Mouse (Mus musculus) MEL (cell line): ENCODE results near the gene Fam98b. TPM values are rescaled to one million over a fixed set of nuclear protein-coding genes. Genes with fewer than 3 reads are reported as not detected.

Experiments used
- DNase-seq: peaks from one replicate; pipeline ENCODE4 v3.0.0; 2011; ENCODE audit warnings: low read depth, low spot score
- H3K27ac ChIP-seq: 2 replicates; pipeline ENCODE4 v1.5.1; 2012; ENCODE audit warnings: low read depth, mild to moderate bottlenecking, control low read depth, low read length, moderate library complexity; ENCODE audit not compliant: control insufficient read depth
- H3K27me3 ChIP-seq, 2 experiments: fragments of 150-350 bp in 1 of 2; sonication (generic) in 1 of 2; 2 replicates each; pipeline ENCODE4 v1.6.1; 2012; ENCODE audit warnings: low read length in 2 of 2, mild to moderate bottlenecking in 2 of 2, improper control_type of control experiment in 1 of 2, moderate library complexity in 1 of 2; ENCODE audit not compliant: insufficient read depth in 2 of 2, control insufficient read depth in 1 of 2
- H3K36me3 ChIP-seq, 2 experiments: 2 replicates each; pipeline ENCODE4 v1.6.1; 2012 to 2014; ENCODE audit warnings: low read length in 2 of 2, improper control_type of control experiment in 1 of 2, inconsistent platforms in 1 of 2, mild to moderate bottlenecking in 1 of 2; ENCODE audit not compliant: insufficient read depth in 2 of 2, control insufficient read depth in 1 of 2
- H3K4me1 ChIP-seq, 2 experiments: fragments of 150-350 bp in 1 of 2; sonication (generic) in 1 of 2; 2 replicates each; pipeline ENCODE4 v1.6.1; 2012; ENCODE audit warnings: low read length in 2 of 2, improper control_type of control experiment in 1 of 2, mild to moderate bottlenecking in 1 of 2; ENCODE audit not compliant: insufficient read depth in 2 of 2, control insufficient read depth in 1 of 2
- H3K4me3 ChIP-seq, 2 experiments: fragments of 150-350 bp in 1 of 2; sonication (generic) in 1 of 2; 2 replicates each; pipeline ENCODE4 v1.5.1; 2012; ENCODE audit warnings: low read depth in 2 of 2, low read length in 2 of 2, mild to moderate bottlenecking in 2 of 2, moderate library complexity in 2 of 2, control low read depth in 1 of 2, improper control_type of control experiment in 1 of 2; ENCODE audit not compliant: control insufficient read depth in 1 of 2, insufficient read depth in 1 of 2
- H3K79me2 ChIP-seq: 2 replicates; pipeline ENCODE4 v1.6.1; 2012; ENCODE audit warnings: mild to moderate bottlenecking, low read length, moderate library complexity; ENCODE audit not compliant: control insufficient read depth, poor library complexity, insufficient read depth
- H3K9ac ChIP-seq: 2 replicates; pipeline ENCODE4 v1.6.1; 2012; ENCODE audit warnings: low read depth, mild to moderate bottlenecking, control low read depth, low read length, moderate library complexity; ENCODE audit not compliant: control insufficient read depth, poor library complexity, severe bottlenecking
- H3K9me3 ChIP-seq: fragments of 150-350 bp; sonication (generic); replicated peaks from 2 replicates; pipeline ENCODE4 v1.6.1; 2012; ENCODE audit warnings: mild to moderate bottlenecking, low read length, improper control_type of control experiment, moderate library complexity; ENCODE audit not compliant: insufficient read depth
- E2F4 ChIP-seq: IDR thresholded peaks from 2 replicates; pipeline ENCODE4 v1.6.1; 2011; ENCODE audit warnings: low read depth, low read length, improper control_type of control experiment, borderline replicate concordance
- EP300 ChIP-seq, 2 experiments: IDR thresholded peaks; 2 replicates each; pipeline ENCODE4 v1.6.1; 2011; ENCODE audit warnings: improper control_type of control experiment in 2 of 2, low read length in 2 of 2, low read depth in 1 of 2, mild to moderate bottlenecking in 1 of 2
- ETS1 ChIP-seq: IDR thresholded peaks from 2 replicates; pipeline ENCODE4 v1.6.1; 2012; ENCODE audit warnings: low read depth, mild to moderate bottlenecking, inconsistent platforms, low read length, improper control_type of control experiment, moderate library complexity
- GABPA ChIP-seq: IDR thresholded peaks from 2 replicates; pipeline ENCODE4 v1.6.1; 2012; ENCODE audit warnings: low read depth, mild to moderate bottlenecking, inconsistent platforms, low read length, improper control_type of control experiment, moderate library complexity
- HCFC1 ChIP-seq: IDR thresholded peaks from 2 replicates; pipeline ENCODE4 v1.6.1; 2012; ENCODE audit warnings: low read depth, mild to moderate bottlenecking, inconsistent platforms, low read length, improper control_type of control experiment, moderate library complexity
- KAT2A ChIP-seq: conservative IDR thresholded peaks from 2 replicates; pipeline ENCODE4 v1.6.1; 2012; ENCODE audit warnings: low read depth, low read length, improper control_type of control experiment, inconsistent platforms
- MAX ChIP-seq: IDR thresholded peaks from 2 replicates; pipeline ENCODE4 v1.6.1; 2011; ENCODE audit warnings: low read length, improper control_type of control experiment
- MAZ ChIP-seq: IDR thresholded peaks from 2 replicates; pipeline ENCODE4 v1.6.1; 2012; ENCODE audit warnings: low read depth, mild to moderate bottlenecking, inconsistent platforms, low read length, improper control_type of control experiment
- MXI1 ChIP-seq: IDR thresholded peaks from 2 replicates; pipeline ENCODE4 v1.6.1; 2011; ENCODE audit warnings: mild to moderate bottlenecking, low read depth, low read length, improper control_type of control experiment
- MYB ChIP-seq: IDR thresholded peaks from 2 replicates; pipeline ENCODE4 v1.6.1; 2011; ENCODE audit warnings: mild to moderate bottlenecking, low read depth, low read length, improper control_type of control experiment
- MYC ChIP-seq: IDR thresholded peaks from 2 replicates; pipeline ENCODE4 v1.6.1; 2011; ENCODE audit warnings: low read depth, mild to moderate bottlenecking, low read length, improper control_type of control experiment, moderate library complexity
- NRF1 ChIP-seq: IDR thresholded peaks from 2 replicates; pipeline ENCODE4 v1.6.1; 2014; ENCODE audit warnings: low read depth, mild to moderate bottlenecking, inconsistent platforms, low read length, improper control_type of control experiment, moderate library complexity; ENCODE audit not compliant: poor library complexity, insufficient read depth, severe bottlenecking
- POLR2A ChIP-seq, 2 experiments: IDR thresholded peaks; 2 replicates each; pipeline ENCODE4 v1.6.1; 2011 to 2012; ENCODE audit warnings: low read length in 2 of 2, mild to moderate bottlenecking in 2 of 2, control low read depth in 1 of 2, improper control_type of control experiment in 1 of 2, low read depth in 1 of 2, moderate library complexity in 1 of 2; ENCODE audit not compliant: control insufficient read depth in 1 of 2, insufficient read depth in 1 of 2, poor library complexity in 1 of 2
- RAD21 ChIP-seq: IDR thresholded peaks from 2 replicates; pipeline ENCODE4 v1.6.1; 2011; ENCODE audit warnings: mild to moderate bottlenecking, low read depth, low read length, improper control_type of control experiment
- RCOR1 ChIP-seq: IDR thresholded peaks from 2 replicates; pipeline ENCODE4 v1.6.1; 2012; ENCODE audit warnings: low read depth, mild to moderate bottlenecking, inconsistent platforms, low read length, improper control_type of control experiment
- SIN3A ChIP-seq: IDR thresholded peaks from 2 replicates; pipeline ENCODE4 v1.6.1; 2012; ENCODE audit warnings: low read length, improper control_type of control experiment, inconsistent platforms
- TAL1 ChIP-seq: IDR thresholded peaks from 2 replicates; pipeline ENCODE4 v1.6.1; 2012; ENCODE audit warnings: mild to moderate bottlenecking, inconsistent platforms, low read length, moderate library complexity, mixed read lengths
- TBP ChIP-seq: IDR thresholded peaks from 2 replicates; pipeline ENCODE4 v1.8.0; 2011; ENCODE audit warnings: low read depth, low read length, improper control_type of control experiment
- UBTF ChIP-seq: IDR thresholded peaks from 2 replicates; pipeline ENCODE4 v1.6.1; 2012; ENCODE audit warnings: low read depth, mild to moderate bottlenecking, inconsistent platforms, low read length, improper control_type of control experiment, moderate library complexity, borderline replicate concordance; ENCODE audit not compliant: insufficient read depth
- USF1 ChIP-seq: IDR thresholded peaks from 2 replicates; pipeline ENCODE4 v1.6.1; 2014; ENCODE audit warnings: low read depth, mild to moderate bottlenecking, inconsistent platforms, low read length, improper control_type of control experiment, moderate library complexity
- USF2 ChIP-seq, 2 experiments: IDR thresholded peaks; 2 replicates each; pipeline ENCODE4 v1.6.1; 2011 to 2012; ENCODE audit warnings: improper control_type of control experiment in 2 of 2, low read length in 2 of 2, borderline replicate concordance in 1 of 2, inconsistent platforms in 1 of 2, low read depth in 1 of 2, mild to moderate bottlenecking in 1 of 2; ENCODE audit not compliant: insufficient read depth in 1 of 2
- ZMIZ1 ChIP-seq: IDR thresholded peaks from 2 replicates; pipeline ENCODE4 v1.6.1; 2012; ENCODE audit warnings: low read depth, mild to moderate bottlenecking, inconsistent platforms, low read length, improper control_type of control experiment, moderate library complexity
- ZNF384 ChIP-seq: IDR thresholded peaks from 2 replicates; pipeline ENCODE4 v1.6.1; 2012; ENCODE audit warnings: low read depth, mild to moderate bottlenecking, inconsistent platforms, low read length, improper control_type of control experiment
- polyA plus RNA-seq, 2 experiments: library from polyadenylated mRNA; stranded (reverse) in 1 of 2; unstranded in 1 of 2; fragments of >175 nt in 1 of 2; fragments of >200 nt in 1 of 2; gene quantifications; 2 replicates each; pipeline versions ENCODE4 v1.2.1 to v1.2.4; 2012; ENCODE audit warnings: low replicate concordance in 2 of 2, low read depth in 1 of 2; ENCODE audit not compliant: insufficient read length in 2 of 2, insufficient read depth in 1 of 2, missing spikeins in 1 of 2
- total RNA-seq: library from RNA; depleted of rRNA; stranded (reverse); fragments of 300-350 nt; gene quantifications from 2 replicates; pipeline ENCODE4 v1.2.3, GENCODE M21; 2012

Gene Fam98b
- total and polyA plus RNA-seq, 3 experiments, result 14.3 to 228 (median 54.9) TPM

DNA sequence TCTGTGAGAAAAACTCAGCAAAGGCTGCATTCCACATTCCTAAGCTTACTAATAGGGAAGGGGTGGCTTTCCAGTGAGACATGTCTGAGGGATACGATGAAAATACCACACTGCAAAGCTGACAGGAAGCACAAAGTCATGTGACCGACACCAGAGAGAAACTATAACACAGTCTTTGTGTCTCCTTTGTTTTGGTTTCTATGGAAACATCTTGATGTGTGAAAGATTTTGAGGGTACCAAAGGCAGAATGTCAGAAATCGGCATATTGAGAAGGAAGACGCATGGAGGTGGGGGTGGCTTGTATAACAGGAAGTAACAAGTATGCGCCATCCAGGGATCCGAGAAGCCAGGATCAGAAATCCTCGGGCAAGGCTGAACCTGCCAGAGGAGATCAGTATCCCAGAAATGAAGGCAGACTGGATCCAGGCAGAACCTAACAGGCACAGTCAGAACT is 62.9 kb downstream of the Fam98b start:
- Histone ChIP-seq H3K9ac (no peak overlapping the region), H3K4me1 (no peaks in the 10 kb centered on the region), H3K79me2 (no peaks in the 10 kb centered on the region), H3K27ac (no peak overlapping the region), H3K9me3 (no peaks in the 10 kb centered on the region), H3K27me3 (no peaks in the 10 kb centered on the region), H3K36me3 (no peaks in the 10 kb centered on the region), H3K4me3 (no peak overlapping the region)
- DNase-seq, result no peak
- TF ChIP-seq ZNF384 (no peak), RCOR1 (no peak), USF2 (IDR thresholded peaks at IDR 0.05; ENCODE audit: borderline replicate concordance in 1 of 2, insufficient read depth in 1 of 2, low read depth in 1 of 2, low read length in 2 of 2) (no peak), E2F4 (no peak), EP300 (IDR thresholded peaks at IDR 0.05; ENCODE audit: low read depth in 1 of 2, low read length in 2 of 2) (no peak), ZMIZ1 (no peak)

DNA sequence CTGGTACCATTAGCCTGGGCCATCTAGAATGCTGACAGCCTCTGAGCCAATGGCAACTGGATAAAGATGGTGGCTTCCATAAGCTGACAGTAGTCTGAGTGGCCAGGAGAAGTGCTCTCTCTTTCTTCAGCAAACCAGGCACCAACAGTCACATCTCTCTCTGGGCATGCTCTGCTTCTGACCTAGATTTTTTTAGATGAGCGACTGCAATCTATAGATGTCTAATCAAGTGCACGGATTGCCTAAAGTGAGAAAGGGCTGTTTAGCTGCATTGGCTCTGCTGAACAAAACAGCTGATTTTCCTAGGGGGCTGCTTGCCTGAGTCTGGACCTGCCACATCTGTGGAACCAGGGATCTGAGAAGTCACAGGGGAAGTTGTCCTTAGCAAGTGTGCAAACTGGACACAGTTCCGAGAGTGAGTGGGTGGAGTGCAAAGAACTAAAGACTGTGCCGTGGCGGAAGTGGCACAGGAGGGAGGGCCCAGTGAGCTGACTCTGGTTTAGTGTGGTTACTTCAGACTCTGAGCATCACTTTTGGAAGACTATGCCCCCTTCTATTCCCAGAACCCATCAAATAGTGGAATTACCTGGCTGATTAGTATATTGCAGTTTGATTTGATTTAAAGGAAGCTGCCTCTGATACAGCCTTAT is 64.2 kb downstream of the Fam98b start:
- Histone ChIP-seq H3K36me3 (no peaks in the 10 kb centered on the region), H3K9me3 (no peaks in the 10 kb centered on the region), H3K79me2 (no peaks in the 10 kb centered on the region), H3K4me3 (no peak overlapping the region), H3K9ac (no peak overlapping the region), H3K27ac (no peak overlapping the region), H3K4me1 (no peaks in the 10 kb centered on the region), H3K27me3 (no peaks in the 10 kb centered on the region)
- TF ChIP-seq MAZ, result no peak
- TF ChIP-seq RAD21, result no peak
- TF ChIP-seq USF2 (IDR thresholded peaks at IDR 0.05; ENCODE audit: borderline replicate concordance in 1 of 2, insufficient read depth in 1 of 2, low read depth in 1 of 2, low read length in 2 of 2), result no peak
- TF ChIP-seq KAT2A, result no peak
- no peak for TF ChIP-seq TAL1
- TF ChIP-seq EP300 (IDR thresholded peaks at IDR 0.05; ENCODE audit: low read depth in 1 of 2, low read length in 2 of 2), result no peak
- no peak for TF ChIP-seq UBTF
- no peak for TF ChIP-seq ETS1
- DNase-seq, result no peak

DNA sequence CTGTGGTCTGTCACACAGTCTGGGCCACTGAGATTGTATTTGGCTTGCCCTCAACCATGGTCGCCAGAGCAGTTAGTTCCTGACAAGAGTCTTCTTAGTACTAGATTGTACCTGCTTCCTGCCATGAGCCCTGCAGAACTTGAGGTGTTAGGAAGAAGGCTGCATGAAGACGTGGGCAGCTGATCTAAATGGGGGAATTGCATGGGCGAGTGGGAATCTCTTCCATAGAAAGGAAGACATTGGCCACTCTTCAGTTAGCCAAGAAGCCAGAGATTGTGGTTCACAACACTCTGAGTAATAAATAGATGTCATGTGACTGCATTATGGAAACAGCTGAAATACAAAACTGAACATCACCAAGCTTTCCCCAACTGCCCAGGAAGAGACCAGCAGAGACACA is 69.5 kb downstream of the Fam98b start:
- Histone ChIP-seq H3K9me3 (no peaks in the 10 kb centered on the region), H3K27ac (no peak overlapping the region), H3K9ac (no peak overlapping the region), H3K4me1 (no peaks in the 10 kb centered on the region), H3K4me3 (no peak overlapping the region), H3K36me3 (no peaks in the 10 kb centered on the region), H3K79me2 (no peaks in the 10 kb centered on the region), H3K27me3 (no peaks in the 10 kb centered on the region)
- no peak for DNase-seq
- no peak for TF ChIP-seq TAL1
- no peak for TF ChIP-seq MXI1
- TF ChIP-seq MYB, result no peak
- no peak for TF ChIP-seq NRF1
- TF ChIP-seq USF1, result no peak
- no peak for TF ChIP-seq GABPA
- TF ChIP-seq SIN3A, result no peak
- TF ChIP-seq TBP, result no peak
- no peak for TF ChIP-seq ZMIZ1
- TF ChIP-seq POLR2A (IDR thresholded peaks at IDR 0.05; ENCODE audit: control insufficient read depth in 1 of 2, insufficient read depth in 1 of 2, low read depth in 1 of 2, low read length in 2 of 2, poor library complexity in 1 of 2), result no peak
- TF ChIP-seq MYC, result no peak
- TF ChIP-seq EP300 (IDR thresholded peaks at IDR 0.05; ENCODE audit: low read depth in 1 of 2, low read length in 2 of 2), result no peak
- no peak for TF ChIP-seq MAX
- TF ChIP-seq HCFC1, result no peak
- TF ChIP-seq, all 39 proteins: peak for 0
